Mouse (Mus musculus): ENCODE results near the gene Hdac4.

GRCm38 (mm10) chr1:92112591-92112990, 82.9 kb downstream of the Hdac4 start:
- no peak for TF ChIP-seq CTCF (IDR thresholded peaks at IDR 0.05; ENCODE audit: low read depth, low read length)
- no peak for TF ChIP-seq POLR2A (IDR thresholded peaks at IDR 0.05; ENCODE audit: borderline replicate concordance, low read depth, low read length)

Data from bone marrow macrophage, adult 2 months (primary cell).